Mouse (Mus musculus) liver, postnatal 0 days (tissue): Measurements from ENCODE around the gene Cab39l.

Experiments used
- CTCF ChIP-seq: sonication (generic); IDR thresholded peaks from 2 replicates; pipeline ENCODE4 v1.5.1; 2016; ENCODE audit warnings: antibody characterized with exemption, low read depth
- EP300 ChIP-seq: IDR thresholded peaks from 2 replicates; pipeline ENCODE4 v1.6.1; 2016; ENCODE audit warnings: antibody characterized with exemption, low read depth, mild to moderate bottlenecking

GRCm38 (mm10) chr14:59504831-59505230 lies 64.1 kb downstream of the Cab39l start:
- TF ChIP-seq CTCF (no peak), EP300 (no peak)
